Mouse (Mus musculus) hindbrain, embryonic 15.5 days (tissue): Measurements from ENCODE around the gene Bsdc1. TPM values are rescaled to one million over a fixed set of nuclear protein-coding genes. Genes with fewer than 3 reads are reported as not detected.
A peak's percentile ranks its signal among the peaks of the same experiment; 100 is the strongest.

ENCODE experiments used
- ATAC-seq: fragments of 200-750 bp; cut with Nextera tagmentation; 2 replicates; pipeline ENCODE4 v1.8.0; 2017; ENCODE audit warnings: low read depth, moderate number of reproducible peaks, moderate TSS enrichment; ENCODE audit not compliant: low FRiP score
- H3K27ac ChIP-seq: fragments of 300-500 bp; sonication (generic); replicated peaks from 2 replicates; pipeline ENCODE4 v1.5.1; 2015; ENCODE audit warnings: mild to moderate bottlenecking, inconsistent platforms
- H3K27me3 ChIP-seq: fragments of 300-500 bp; sonication (generic); 2 replicates; pipeline ENCODE4 v1.6.1; 2015; ENCODE audit warnings: control low read depth, inconsistent platforms
- H3K36me3 ChIP-seq: fragments of 300-500 bp; sonication (generic); 2 replicates; pipeline ENCODE4 v1.6.1; 2015; ENCODE audit warnings: control low read depth, inconsistent platforms
- H3K4me1 ChIP-seq: fragments of 300-500 bp; sonication (generic); replicated peaks from 2 replicates; pipeline ENCODE4 v1.6.1; 2015; ENCODE audit warnings: control low read depth, inconsistent platforms
- H3K4me2 ChIP-seq: fragments of 300-500 bp; sonication (generic); 2 replicates; pipeline ENCODE4 v1.6.1; 2015; ENCODE audit warnings: moderate library complexity, mild to moderate bottlenecking, inconsistent platforms
- H3K4me3 ChIP-seq: fragments of 300-500 bp; sonication (generic); 2 replicates; pipeline ENCODE4 v1.5.1; 2015; ENCODE audit warnings: mild to moderate bottlenecking, inconsistent platforms
- H3K9ac ChIP-seq: fragments of 300-500 bp; sonication (generic); 2 replicates; pipeline ENCODE4 v1.6.1; 2015; ENCODE audit warnings: inconsistent platforms
- H3K9me3 ChIP-seq: fragments of 300-500 bp; sonication (generic); 2 replicates; pipeline ENCODE4 v1.6.1; 2016; ENCODE audit warnings: control low read depth, inconsistent platforms
- WGBS: fragments of 180-500 bp; shearing (Covaris S2); methylation state at CpG from one replicate; pipeline ENCODE4 v1.1.7; 2015; 5-methylcytosine and 5-hydroxymethylcytosine counted together
- polyA plus RNA-seq: library from polyadenylated mRNA; unstranded; fragments of >200 nt; fragmentation: Nextera tagmentation; extraction: Ambion mirVana; gene quantifications from 2 replicates; pipeline ENCODE4 v1.2.1, GENCODE M21; 2015

Gene Bsdc1
- polyA plus RNA-seq, 1 experiment from 2014 or later, result 37.4 TPM

DNA sequence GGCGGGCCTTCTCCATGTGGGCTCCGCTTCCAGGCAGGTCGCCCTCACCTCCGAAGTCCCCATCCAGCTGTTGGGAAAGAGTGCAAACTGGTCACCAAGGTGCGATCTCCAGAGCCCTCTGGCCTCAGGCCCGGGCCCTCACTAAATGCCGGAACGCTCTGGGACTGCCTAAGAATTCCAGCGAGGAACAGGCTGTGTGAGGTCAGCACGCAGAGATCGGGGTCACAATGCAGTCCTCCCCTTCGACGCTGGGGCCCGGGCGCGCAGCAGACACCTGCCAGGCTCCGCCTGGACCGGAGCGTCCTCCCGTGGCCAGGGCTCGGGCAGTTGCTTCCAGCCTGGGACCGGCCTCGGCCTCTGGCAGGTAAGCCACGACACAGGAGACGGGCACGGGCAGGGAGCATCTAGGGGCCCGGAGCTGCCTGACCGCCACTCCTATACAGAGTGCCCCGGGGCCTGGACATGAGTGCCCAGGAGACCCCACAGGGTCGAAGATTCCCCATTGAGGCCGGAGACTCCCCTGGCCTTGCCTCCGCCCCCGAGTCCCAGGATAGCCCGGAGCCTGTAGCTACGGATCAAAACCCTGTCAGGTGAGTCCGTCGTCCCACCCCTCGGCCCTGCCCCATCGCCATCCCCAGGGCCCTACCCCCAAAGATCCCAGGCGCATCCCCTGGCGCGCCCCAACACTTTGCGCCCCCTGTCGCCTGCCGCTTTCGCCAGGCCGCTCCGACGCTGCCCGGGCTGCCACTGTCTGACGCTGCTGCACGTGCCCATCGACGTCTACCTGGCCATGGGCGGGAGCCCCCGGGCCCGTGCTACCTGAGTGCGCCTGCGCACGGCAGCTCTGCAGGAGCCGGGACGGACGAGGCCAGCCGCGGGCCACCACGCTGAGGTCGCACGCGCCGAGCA, 29.8 kb downstream of the Bsdc1 start, which contains the start of the genes Tssk3 and Fam229a:
TSS of gene Tssk3 (minus strand) at position 51 of the 909 bp plus-strand sequence.
TSS of gene Fam229a (plus strand) at position 219 of the 909 bp plus-strand sequence.
- Histone ChIP-seq H3K27me3 (peaks cover 4% of the 10 kb centered on the region; the same call in 1 of the 2 replicates), H3K9me3 (no peaks in the 10 kb centered on the region), H3K4me2 (peak within 1 kb of the TSS; percentile 67), H3K27ac (no peak within 1 kb of the TSS), H3K9ac (peak within 1 kb of the TSS; percentile 25), H3K4me1 (peaks cover 21% of the 10 kb centered on the region), H3K4me3 (peak within 1 kb of the TSS; percentile 34), H3K36me3 (peaks cover 27% of the 10 kb centered on the region)
- peak; percentile 38; the same call in 1 of the 2 replicates for ATAC-seq
- 3% methylated on average over 67 of the region's 70 CpGs for WGBS

DNA sequence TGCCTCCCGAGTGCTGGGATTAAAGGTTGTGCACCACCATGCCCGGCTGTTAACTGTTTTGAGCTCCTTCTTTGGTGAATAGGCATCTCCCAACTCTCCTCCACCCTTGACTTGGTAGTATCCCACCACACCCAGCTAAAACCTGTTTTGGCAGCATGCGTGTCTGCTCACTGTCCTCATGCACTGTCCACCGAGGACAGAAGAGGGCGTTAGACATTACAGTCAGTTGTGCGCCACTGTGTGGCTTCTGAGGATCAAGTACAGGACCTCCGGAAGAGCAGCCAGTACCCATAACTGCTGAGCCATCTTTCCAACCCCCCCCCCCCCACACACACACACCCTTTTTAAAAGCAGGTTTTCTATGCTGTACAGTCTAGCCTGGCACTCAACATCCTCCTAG, 33.3 kb downstream of the Bsdc1 start:
- peaks cover 4% of the 10 kb centered on the region; the same call in 1 of the 2 replicates for H3K27me3 ChIP-seq
- WGBS, result 74% methylated on average over 7 of the region's 7 CpGs
- no peak overlapping the region for H3K9ac ChIP-seq
- no peak overlapping the region for H3K4me3 ChIP-seq
- H3K9me3 ChIP-seq, result no peaks in the 10 kb centered on the region
- H3K4me1 ChIP-seq, result peaks cover 30% of the 10 kb centered on the region
- H3K36me3 ChIP-seq, result no peaks in the 10 kb centered on the region
- no peak overlapping the region for H3K4me2 ChIP-seq
- no peak for ATAC-seq
- no peak overlapping the region for H3K27ac ChIP-seq

DNA sequence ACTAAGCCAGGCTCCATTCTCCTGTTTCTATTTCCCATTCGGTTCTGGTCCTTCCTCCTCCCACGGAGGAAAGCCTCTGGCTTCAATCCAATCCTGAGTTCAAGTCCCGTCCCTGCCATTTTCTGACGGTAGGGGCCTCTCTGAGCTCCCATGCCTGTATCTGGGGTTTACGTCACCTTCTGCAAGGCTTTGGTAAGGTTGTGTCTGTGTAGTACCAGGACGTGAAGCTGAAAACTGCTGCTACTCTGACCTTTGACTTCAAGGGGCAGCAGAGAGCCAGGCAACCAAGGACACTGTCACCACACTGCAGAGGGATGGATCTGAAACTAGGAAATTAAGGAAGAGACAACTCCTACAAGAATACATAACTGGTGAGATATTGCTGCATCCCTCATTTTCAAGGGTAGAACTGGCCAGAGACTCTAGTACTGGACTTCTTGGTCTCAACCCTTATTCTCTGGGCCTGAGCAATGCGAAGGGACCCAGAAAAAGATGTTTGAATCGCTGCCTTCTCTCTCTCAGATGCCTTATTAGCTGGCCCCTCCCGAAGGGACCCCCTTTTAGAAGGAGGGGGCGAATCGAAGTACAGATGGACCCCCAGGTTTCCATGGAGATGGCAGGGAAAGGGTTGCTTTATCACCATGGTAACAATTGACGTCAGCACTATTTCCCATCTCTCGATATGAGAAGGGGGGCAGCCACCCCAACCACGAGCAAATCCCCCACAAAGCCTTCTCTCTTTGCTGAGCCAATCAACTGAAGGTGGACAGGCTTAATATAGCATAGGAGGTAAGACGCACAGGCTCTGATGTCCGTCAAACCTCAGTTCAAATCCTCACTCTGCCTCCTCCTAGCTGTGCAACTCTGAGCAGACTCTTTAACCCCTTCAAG, 34.5 kb downstream of the Bsdc1 start:
- H3K27me3 ChIP-seq, result peaks cover 4% of the 10 kb centered on the region; the same call in 1 of the 2 replicates
- no peaks in the 10 kb centered on the region for H3K36me3 ChIP-seq
- H3K27ac ChIP-seq, result peak overlapping the region; percentile 80
- no peaks in the 10 kb centered on the region for H3K9me3 ChIP-seq
- peak overlapping the region; percentile 44 for H3K4me2 ChIP-seq
- ATAC-seq, result peak; percentile 61
- peak overlapping the region; percentile 29; the same call in 1 of the 2 replicates for H3K9ac ChIP-seq
- peaks cover 37% of the 10 kb centered on the region for H3K4me1 ChIP-seq
- peak overlapping the region; percentile 18 for H3K4me3 ChIP-seq
- 12% methylated on average over 16 of the region's 16 CpGs for WGBS

DNA sequence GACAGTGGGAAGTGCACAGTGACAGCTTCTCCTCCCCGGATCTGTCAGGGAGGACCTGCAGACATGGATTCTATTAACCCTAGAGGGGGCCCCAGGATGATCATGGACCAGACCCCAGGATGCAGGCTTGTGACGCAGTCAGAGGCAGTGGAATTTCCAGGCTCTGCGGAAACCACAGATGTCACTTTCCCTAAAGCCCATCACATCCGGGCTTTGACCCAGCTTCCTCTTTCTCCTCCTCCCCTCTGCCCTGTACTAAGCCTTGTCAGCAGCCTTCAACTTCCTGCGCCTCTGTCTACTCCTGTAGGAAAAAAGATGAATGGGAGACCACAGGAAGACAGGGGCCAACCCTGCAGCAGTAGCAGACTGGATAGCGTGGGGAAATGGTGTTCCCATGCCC, 35.2 kb downstream of the Bsdc1 start:
- H3K9me3 ChIP-seq, result no peaks in the 10 kb centered on the region
- no peaks in the 10 kb centered on the region for H3K36me3 ChIP-seq
- peaks cover 36% of the 10 kb centered on the region for H3K4me1 ChIP-seq
- peak overlapping the region; percentile 18; the same call in 1 of the 2 replicates for H3K4me3 ChIP-seq
- WGBS, result 26% methylated on average over 6 of the region's 6 CpGs
- H3K27me3 ChIP-seq, result peaks cover 4% of the 10 kb centered on the region; the same call in 1 of the 2 replicates
- H3K9ac ChIP-seq, result peak overlapping the region; percentile 29; the same call in 1 of the 2 replicates
- peak overlapping the region; percentile 80 for H3K27ac ChIP-seq
- no peak for ATAC-seq
- H3K4me2 ChIP-seq, result peak overlapping the region; percentile 44

DNA sequence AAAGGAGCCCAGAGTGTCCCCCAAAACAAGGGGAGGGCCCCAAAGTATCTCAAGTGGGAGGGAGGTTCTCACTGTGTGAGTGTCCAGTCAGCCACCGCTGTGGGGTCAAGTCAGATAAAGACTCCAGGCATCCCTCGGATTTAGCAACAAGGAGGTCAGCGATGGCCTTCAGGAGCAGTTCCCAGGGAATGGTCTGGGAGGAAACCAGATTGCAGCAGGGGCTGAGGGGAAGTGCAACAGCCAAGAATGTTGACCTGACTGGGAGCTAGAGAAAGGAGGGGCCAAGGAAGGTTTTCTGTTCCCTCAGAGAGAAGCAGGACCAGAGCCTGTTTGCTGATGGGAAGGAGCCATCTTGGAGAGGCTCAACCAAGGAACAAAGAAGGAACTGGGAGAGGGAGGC, 37.6 kb downstream of the Bsdc1 start:
- Histone ChIP-seq H3K4me3 (no peak overlapping the region), H3K27me3 (no peaks in the 10 kb centered on the region), H3K27ac (no peak overlapping the region), H3K9ac (no peak overlapping the region), H3K4me1 (peaks cover 31% of the 10 kb centered on the region), H3K36me3 (no peaks in the 10 kb centered on the region), H3K9me3 (no peaks in the 10 kb centered on the region), H3K4me2 (no peak overlapping the region)
- no peak for ATAC-seq
- WGBS, result 74% methylated on average over 3 of the region's 3 CpGs

DNA sequence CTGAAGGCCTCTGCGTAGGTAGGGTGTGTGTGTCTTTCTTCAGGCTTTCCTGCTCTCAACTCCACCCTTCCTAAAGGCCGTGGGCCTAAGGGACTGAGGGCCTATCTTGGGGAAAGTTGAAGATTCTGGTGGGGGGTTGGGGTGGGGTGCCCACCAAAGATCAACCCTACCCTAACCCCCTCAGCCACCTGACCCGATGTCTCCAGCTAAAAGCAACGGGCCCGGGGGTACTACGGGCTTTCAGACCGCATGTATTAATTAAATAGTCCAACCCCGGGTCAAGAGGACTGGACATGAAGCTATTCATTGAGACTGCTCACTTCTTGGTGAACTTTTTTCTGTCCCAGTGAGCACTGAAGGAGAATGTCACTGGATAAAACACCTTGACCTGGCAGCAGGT, 38.6 kb downstream of the Bsdc1 start:
- 77% methylated on average over 8 of the region's 8 CpGs for WGBS
- peak overlapping the region; percentile 97 for H3K4me2 ChIP-seq
- H3K9ac ChIP-seq, result no peak overlapping the region
- H3K27ac ChIP-seq, result peak overlapping the region; percentile 78; the same call in 1 of the 2 replicates
- no peak for ATAC-seq
- H3K4me1 ChIP-seq, result peaks cover 31% of the 10 kb centered on the region
- H3K27me3 ChIP-seq, result no peaks in the 10 kb centered on the region
- peak overlapping the region; percentile 61; the same call in 1 of the 2 replicates for H3K4me3 ChIP-seq
- H3K9me3 ChIP-seq, result no peaks in the 10 kb centered on the region
- H3K36me3 ChIP-seq, result no peaks in the 10 kb centered on the region

DNA sequence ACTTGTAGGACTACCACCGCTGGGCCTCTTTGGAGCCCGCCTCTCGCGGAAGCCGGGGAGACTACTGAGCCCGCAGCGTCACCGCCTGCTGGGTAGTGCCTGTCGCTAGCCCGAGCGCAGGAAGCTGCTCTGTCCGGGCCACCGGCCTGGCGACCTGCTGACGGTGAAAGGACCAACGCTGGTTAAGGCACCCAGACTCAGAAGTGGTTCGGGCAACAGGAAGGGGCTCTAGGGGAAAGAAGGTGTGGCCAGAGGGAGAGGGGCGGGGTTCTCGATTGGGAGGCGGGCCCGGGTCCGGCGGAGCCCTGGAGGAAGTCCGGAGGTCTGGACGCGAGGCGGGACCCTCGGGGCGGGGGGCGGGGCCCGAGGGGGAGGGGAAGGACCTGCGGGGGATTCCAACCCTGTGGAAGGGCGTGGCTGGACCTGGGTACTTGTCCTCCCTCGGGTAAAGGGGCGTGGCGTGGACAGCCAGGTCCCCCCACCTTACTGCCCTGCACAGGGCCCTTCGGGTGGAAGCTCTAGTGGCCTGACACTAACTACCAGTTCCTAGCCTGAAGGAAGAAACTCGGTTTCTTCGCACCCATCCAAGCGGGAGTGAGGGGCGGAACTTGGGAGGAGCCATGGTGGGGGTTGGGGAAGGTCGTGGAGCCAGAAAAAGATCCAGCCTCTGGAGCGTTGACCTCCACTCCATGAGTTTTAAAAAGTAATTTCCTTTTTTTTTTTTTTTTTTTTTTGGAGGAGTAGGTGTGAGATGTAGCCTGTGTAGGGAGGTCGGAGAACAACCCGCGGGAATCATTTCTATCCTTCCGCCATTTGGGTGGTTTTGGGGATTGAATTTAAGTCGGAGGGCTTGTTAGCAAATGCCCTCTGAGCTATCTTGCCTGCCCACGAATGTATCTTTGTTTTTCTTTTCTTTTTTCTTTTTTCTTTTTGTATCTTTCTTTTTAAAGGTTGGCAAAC, 39.5 kb downstream of the Bsdc1 start:
- Histone ChIP-seq H3K27ac (peak overlapping the region; percentile 78), H3K9me3 (no peaks in the 10 kb centered on the region), H3K4me3 (peak overlapping the region; percentile 61), H3K4me2 (peak overlapping the region; percentile 97), H3K27me3 (no peaks in the 10 kb centered on the region), H3K4me1 (peaks cover 27% of the 10 kb centered on the region), H3K36me3 (no peaks in the 10 kb centered on the region), H3K9ac (peak overlapping the region; percentile 55)
- ATAC-seq, result peak; percentile 77
- WGBS, result 2% methylated on average over 49 of the region's 49 CpGs

DNA sequence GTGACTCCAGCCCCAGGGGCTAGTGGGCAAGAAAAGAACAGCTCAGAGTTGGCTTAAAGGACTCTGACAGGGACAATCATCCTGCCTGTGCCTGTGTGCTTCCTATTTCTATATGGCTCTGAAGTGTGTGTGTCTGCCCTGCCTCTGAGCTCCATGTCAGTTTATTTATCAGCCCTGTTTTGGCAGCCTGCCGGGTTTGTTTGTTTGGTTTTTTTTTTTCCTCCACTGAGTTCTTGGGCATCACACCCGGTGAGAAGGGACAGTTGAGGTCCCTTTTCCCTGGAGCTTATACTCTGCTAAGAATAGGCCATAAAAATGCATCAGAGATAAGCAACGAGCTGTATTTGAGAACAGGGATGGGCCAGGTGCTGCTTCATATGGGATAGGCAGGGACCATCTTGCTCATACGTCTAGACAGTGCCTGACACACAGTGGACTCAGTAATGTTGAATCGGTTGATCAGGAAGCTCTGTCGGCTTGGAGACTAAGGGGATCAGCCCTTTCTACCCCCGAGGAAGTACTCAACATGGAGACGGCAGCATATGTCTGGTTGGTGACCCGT, 41.0 kb downstream of the Bsdc1 start:
- no peaks in the 10 kb centered on the region for H3K27me3 ChIP-seq
- 73% methylated on average over 9 of the region's 9 CpGs for WGBS
- H3K9ac ChIP-seq, result no peak overlapping the region
- no peak overlapping the region for H3K4me2 ChIP-seq
- no peak for ATAC-seq
- no peak overlapping the region for H3K4me3 ChIP-seq
- no peaks in the 10 kb centered on the region for H3K9me3 ChIP-seq
- no peaks in the 10 kb centered on the region for H3K36me3 ChIP-seq
- H3K4me1 ChIP-seq, result peaks cover 15% of the 10 kb centered on the region; the same call in 1 of the 2 replicates
- H3K27ac ChIP-seq, result no peak overlapping the region

DNA sequence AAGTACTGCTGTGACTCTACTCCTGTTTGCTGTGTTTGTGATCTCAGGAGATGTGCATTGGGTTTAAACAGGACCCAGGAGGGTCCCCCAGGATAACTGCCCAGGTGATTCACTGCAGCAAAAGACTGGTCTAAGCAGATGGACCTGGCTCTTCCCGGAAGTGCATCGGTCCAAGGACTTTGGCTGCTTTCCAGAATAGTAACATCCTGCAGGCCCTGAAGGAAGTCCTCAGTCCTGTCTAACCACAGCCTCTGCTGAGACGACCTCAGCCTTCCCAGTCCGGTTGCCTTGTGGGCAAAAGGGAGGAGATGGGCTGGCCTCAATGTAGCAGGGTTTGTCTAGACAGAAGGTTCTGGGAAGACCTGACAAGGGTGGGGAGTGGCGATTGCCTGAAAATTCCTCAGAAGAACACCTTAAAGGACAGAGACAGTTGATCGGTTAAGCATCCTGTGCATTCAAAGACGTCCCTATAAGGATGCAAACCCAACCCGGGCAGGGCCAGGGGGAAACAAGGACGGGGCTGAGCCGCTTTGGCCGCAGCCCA, 41.6 kb downstream of the Bsdc1 start:
- no peak for ATAC-seq
- Histone ChIP-seq H3K4me2 (no peak overlapping the region), H3K9ac (no peak overlapping the region), H3K27me3 (no peaks in the 10 kb centered on the region), H3K4me3 (no peak overlapping the region), H3K4me1 (peaks cover 15% of the 10 kb centered on the region; the same call in 1 of the 2 replicates), H3K27ac (no peak overlapping the region), H3K9me3 (no peaks in the 10 kb centered on the region), H3K36me3 (no peaks in the 10 kb centered on the region)
- WGBS, result 77% methylated on average over 11 of the region's 11 CpGs

DNA sequence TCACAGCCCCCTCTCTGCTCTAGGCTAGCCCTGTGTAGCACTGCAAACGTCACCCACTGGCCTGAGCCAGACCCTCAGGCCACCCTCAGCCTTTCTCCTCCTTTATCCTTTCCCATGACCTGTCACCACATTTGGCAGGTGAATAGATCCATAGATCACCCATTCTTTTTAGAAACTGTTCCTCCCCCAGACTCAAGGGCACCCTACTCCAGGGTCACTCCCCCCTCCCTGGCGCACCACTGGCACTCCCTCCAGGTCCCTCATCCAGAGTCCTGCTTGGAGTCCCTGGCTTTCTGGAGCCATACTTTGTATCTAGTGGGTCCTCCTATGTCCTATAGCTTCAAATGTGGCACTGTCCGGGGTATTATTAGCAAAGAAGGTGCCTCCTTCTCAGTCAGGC, 44.1 kb downstream of the Bsdc1 start:
- Histone ChIP-seq H3K27ac (no peak overlapping the region), H3K27me3 (no peaks in the 10 kb centered on the region), H3K4me2 (no peak overlapping the region), H3K36me3 (no peaks in the 10 kb centered on the region), H3K4me3 (no peak overlapping the region), H3K9me3 (no peaks in the 10 kb centered on the region), H3K4me1 (peaks cover 20% of the 10 kb centered on the region; the same call in 1 of the 2 replicates), H3K9ac (no peak overlapping the region)
- 76% methylated on average over 3 of the region's 3 CpGs for WGBS
- ATAC-seq, result no peak
